11 mouse cellular contexts compared by ENCODE assay signal in the genomic region with DNA sequence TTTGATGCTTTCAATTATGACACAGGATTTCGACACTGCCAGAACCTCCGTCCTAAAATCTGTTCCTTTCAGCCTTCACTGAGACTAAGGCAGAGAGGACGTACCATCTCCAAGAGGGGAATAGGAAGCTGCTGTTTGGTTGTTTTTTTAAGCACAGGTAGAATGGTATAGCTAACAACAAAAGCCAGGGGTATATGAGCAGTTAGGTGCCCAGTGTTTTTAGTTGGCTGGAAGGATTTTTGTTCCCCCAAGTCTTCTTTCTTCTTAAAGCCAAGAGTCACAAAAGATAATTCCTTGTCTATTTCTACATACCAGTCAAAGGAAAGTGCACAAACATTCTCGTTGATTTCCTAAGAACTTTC.
DNase-seq lines count a peak whose midpoint lies in the region; ATAC-seq and TF ChIP-seq lines count a peak whose summit lies in the region.
"Had no signal": no experiment of that assay in that cellular context is flagged by ENCODE, and none has a peak within 500 bp of the region (broad histone marks: within the 10 kb centered on the region; RNA-seq: fewer than 3 reads in every experiment).

No protein-coding gene starts in this region.

- TF ChIP-seq CTCF in embryonic fibroblast, embryonic 13.5 days (IDR thresholded peaks at IDR 0.05; ENCODE audit: borderline replicate concordance, insufficient read depth, low read length), result no peak

- no peak for TF ChIP-seq POLR2A in embryonic fibroblast, embryonic 13.5 days (IDR thresholded peaks at IDR 0.05; ENCODE audit: low read depth, low read length)

- no peak for ATAC-seq in kidney, embryonic 14.5 days (ENCODE audit: low FRiP score, low TSS enrichment)
- ATAC-seq in neural tube, embryonic 12.5 days (ENCODE audit: low FRiP score, low read depth), result no peak

- peaks cover 60% of the 10 kb centered on the region for H3K4me1 ChIP-seq in kidney, embryonic 14.5 days (ENCODE audit: control insufficient read depth, insufficient read depth, low read length)
- peaks cover 14% of the 10 kb centered on the region; the same call in 1 of the 2 replicates for H3K4me1 ChIP-seq in embryonic fibroblast, embryonic 13.5 days (ENCODE audit: control insufficient read depth, insufficient read depth, low read length)
- peaks cover 84% of the 10 kb centered on the region for H3K4me1 ChIP-seq in limb, embryonic 10.5 days
- peaks cover 61% of the 10 kb centered on the region for H3K4me1 ChIP-seq in neural tube, embryonic 12.5 days

- WGBS in kidney, embryonic 14.5 days, result 35% methylated on average over 4 of the region's 4 CpGs
- 28% methylated on average over 4 of the region's 4 CpGs for WGBS in limb, embryonic 10.5 days
- 19% methylated on average over 4 of the region's 4 CpGs for WGBS in neural tube, embryonic 12.5 days

- 0 out of 2 replicates have a peak, but pooled peaks cover 3% of the 10 kb centered on the region for H3K27me3 ChIP-seq in kidney, embryonic 14.5 days (ENCODE audit: control insufficient read depth, insufficient read depth, low read length)
- peaks cover 58% of the 10 kb centered on the region for H3K27me3 ChIP-seq in limb, embryonic 10.5 days (ENCODE audit: low read depth, poor library complexity, severe bottlenecking)
- no peaks in the 10 kb centered on the region for H3K27me3 ChIP-seq in neural tube, embryonic 12.5 days (replicated peaks)

- H3K4me3 ChIP-seq in kidney, embryonic 14.5 days (ENCODE audit: low read length), result peak overlapping the region; percentile 94
- peak overlapping the region; percentile 92 for H3K4me3 ChIP-seq in embryonic fibroblast, embryonic 13.5 days (ENCODE audit: insufficient read depth, low read length)
- peak overlapping the region; percentile 82 for H3K4me3 ChIP-seq in limb, embryonic 10.5 days
- H3K4me3 ChIP-seq in neural tube, embryonic 12.5 days, result peak overlapping the region; percentile 77

- H3K9ac ChIP-seq in kidney, embryonic 14.5 days (ENCODE audit: low read depth, low read length), result peak overlapping the region; percentile 91
- H3K9ac ChIP-seq in neural tube, embryonic 12.5 days, result peak overlapping the region; percentile 86

- peak overlapping the region; percentile 94; the same call in 1 of the 2 replicates for H3K27ac ChIP-seq in kidney, embryonic 14.5 days (ENCODE audit: low read depth, low read length)
- H3K27ac ChIP-seq in embryonic fibroblast, embryonic 13.5 days (ENCODE audit: insufficient read depth, low read length), result peak overlapping the region; percentile 39
- H3K27ac ChIP-seq in limb, embryonic 10.5 days, result peak overlapping the region; percentile 94; the same call in 1 of the 2 replicates
- no peak overlapping the region for H3K27ac ChIP-seq in neural tube, embryonic 12.5 days

- no peak for DNase-seq in kidney, postnatal 14 days
- no peak for DNase-seq in limb, embryonic 10.5 days (ENCODE audit: low spot score)
- no peak for DNase-seq in urinary bladder, postnatal 25 days (ENCODE audit: low spot score)
- no peak for DNase-seq in urinary bladder, adult 2 months (ENCODE audit: low spot score)
- DNase-seq in layer of hippocampus, postnatal 14 days (ENCODE audit: low spot score in 2 of 2), result no peak
- DNase-seq: adrenal gland, adult 8-10 months; cerebellum, postnatal 14 days; gastrocnemius, postnatal 36 days had no signal

- H3K36me3 ChIP-seq in kidney, embryonic 14.5 days (ENCODE audit: control insufficient read depth, insufficient read depth, low read length), result peaks cover 15% of the 10 kb centered on the region
- H3K36me3 ChIP-seq in limb, embryonic 10.5 days, result peaks cover 16% of the 10 kb centered on the region
- peaks cover 3% of the 10 kb centered on the region; the same call in 1 of the 2 replicates for H3K36me3 ChIP-seq in neural tube, embryonic 12.5 days

- no peaks in the 10 kb centered on the region for H3K9me3 ChIP-seq in kidney, embryonic 14.5 days (ENCODE audit: control insufficient read depth, low read length)
- no peaks in the 10 kb centered on the region for H3K9me3 ChIP-seq in limb, embryonic 10.5 days (replicated peaks)
- no peaks in the 10 kb centered on the region for H3K9me3 ChIP-seq in neural tube, embryonic 12.5 days

- H3K4me2 ChIP-seq in kidney, embryonic 14.5 days (replicated peaks; ENCODE audit: low read depth, low read length), result peak overlapping the region; percentile 77
- peak overlapping the region; percentile 88 for H3K4me2 ChIP-seq in neural tube, embryonic 12.5 days (replicated peaks)
